Mouse (Mus musculus): ENCODE data around the gene Srp54c.

Gene Srp54c

DNA sequence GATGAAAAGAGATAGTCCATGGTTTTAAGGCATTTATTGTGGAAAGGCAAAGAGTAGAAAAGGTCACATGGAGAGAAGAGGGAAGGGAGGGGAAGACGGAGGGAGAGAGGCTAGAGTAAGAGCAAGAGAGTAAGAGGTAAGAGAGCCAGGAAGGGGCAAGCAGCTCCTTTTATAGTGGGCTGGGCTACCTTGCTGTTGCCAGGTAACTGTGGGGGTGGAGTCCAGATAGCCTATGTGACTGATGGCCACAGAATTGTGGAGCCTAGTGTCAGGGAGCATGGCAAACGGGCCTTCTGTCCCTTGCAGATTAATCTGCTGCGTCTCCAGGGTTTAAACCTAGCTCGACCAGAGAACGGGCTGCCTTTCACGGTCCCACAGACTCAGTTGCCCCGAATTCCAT lies 81.9 kb downstream of the Srp54c start:
- DNase-seq (ENCODE audit: low read depth) = no peak
